Mouse (Mus musculus) kidney, embryonic 14.5 days (tissue): Measurements from ENCODE around the gene Naa11. TPM values are rescaled to one million over a fixed set of nuclear protein-coding genes. Genes with fewer than 3 reads are reported as not detected.

Source experiments
- ATAC-seq: fragments of 200-750 bp; cut with Nextera tagmentation; 2 replicates; pipeline ENCODE4 v1.8.0; 2017; ENCODE audit warnings: moderate number of reproducible peaks, mild to moderate bottlenecking, moderate TSS enrichment, moderate library complexity; ENCODE audit not compliant: low FRiP score, low TSS enrichment
- H3K27ac ChIP-seq: fragments of 300-500 bp; sonication (generic); 2 replicates; pipeline ENCODE4 v1.5.1; 2014; ENCODE audit warnings: low read depth, mild to moderate bottlenecking, low read length, moderate library complexity, mixed read lengths
- H3K27me3 ChIP-seq: fragments of 300-500 bp; sonication (generic); 2 replicates; pipeline ENCODE4 v1.6.1; 2014; ENCODE audit warnings: mild to moderate bottlenecking, low read length; ENCODE audit not compliant: control insufficient read depth, insufficient read depth
- H3K36me3 ChIP-seq: fragments of 300-500 bp; sonication (generic); 2 replicates; pipeline ENCODE4 v1.6.1; 2014; ENCODE audit warnings: low read length, mixed read lengths; ENCODE audit not compliant: control insufficient read depth, insufficient read depth
- H3K4me1 ChIP-seq: fragments of 300-500 bp; sonication (generic); 2 replicates; pipeline ENCODE4 v1.6.1; 2014; ENCODE audit warnings: low read length, mixed read lengths; ENCODE audit not compliant: control insufficient read depth, insufficient read depth
- H3K4me2 ChIP-seq: fragments of 300-500 bp; sonication (generic); replicated peaks from 2 replicates; pipeline ENCODE4 v1.6.1; 2014; ENCODE audit warnings: low read depth, mild to moderate bottlenecking, low read length
- H3K4me3 ChIP-seq: fragments of 300-500 bp; sonication (generic); 2 replicates; pipeline ENCODE4 v1.5.1; 2014; ENCODE audit warnings: mild to moderate bottlenecking, low read length
- H3K9ac ChIP-seq: fragments of 300-500 bp; sonication (generic); 2 replicates; pipeline ENCODE4 v1.6.1; 2014; ENCODE audit warnings: low read depth, mild to moderate bottlenecking, low read length, moderate library complexity
- H3K9me3 ChIP-seq: fragments of 300-500 bp; sonication (generic); 2 replicates; pipeline ENCODE4 v1.6.1; 2016; ENCODE audit warnings: low read length; ENCODE audit not compliant: control insufficient read depth
- whole genome bisulfite sequencing: fragments of 180-500 bp; shearing (Covaris S2); extraction: QIAGEN DNeasy Blood & Tissue Kit; methylation state at CpG from one replicate; pipeline ENCODE4 v1.1.7; 2014; 5-methylcytosine and 5-hydroxymethylcytosine counted together
- polyA plus RNA-seq: library from polyadenylated mRNA; unstranded; fragments of >200 nt; fragmentation: Nextera tagmentation; extraction: Ambion mirVana; gene quantifications from 2 replicates; pipeline ENCODE4 v1.2.1, GENCODE M21; 2014

Gene Naa11
- polyA plus RNA-seq, 1 experiment from 2014 or later: not detected

- Histone ChIP-seq H3K4me1 (no peaks in the 10 kb centered on the region), H3K9me3 (no peaks in the 10 kb centered on the region), H3K36me3 (no peaks in the 10 kb centered on the region), H3K27ac (no peak overlapping the region), H3K4me2 (no peak overlapping the region), H3K27me3 (no peaks in the 10 kb centered on the region), H3K9ac (no peak overlapping the region), H3K4me3 (no peak overlapping the region)
- WGBS: 68% methylated on average over 4 of the region's 4 CpGs
- no peak for ATAC-seq
These were observed 33.1 kb downstream of the Naa11 start for GRCm38 (mm10) chr5:97359104-97359503.

- Histone ChIP-seq H3K4me3 (no peak overlapping the region), H3K36me3 (no peaks in the 10 kb centered on the region), H3K27me3 (no peaks in the 10 kb centered on the region), H3K9ac (no peak overlapping the region), H3K4me1 (no peaks in the 10 kb centered on the region), H3K27ac (no peak overlapping the region), H3K9me3 (no peaks in the 10 kb centered on the region), H3K4me2 (no peak overlapping the region)
- ATAC-seq: no peak
- WGBS: 56% methylated on average over 2 of the region's 2 CpGs
These were observed 36.0 kb downstream of the Naa11 start for GRCm38 (mm10) chr5:97356135-97356534.

- no peaks in the 10 kb centered on the region for H3K4me1 ChIP-seq
- ATAC-seq: no peak
These were observed 37.0 kb downstream of the Naa11 start for GRCm38 (mm10) chr5:97355152-97355551.

GRCm38 (mm10) chr5:97348760-97349159 lies 43.4 kb downstream of the Naa11 start:
- H3K36me3 ChIP-seq: no peaks in the 10 kb centered on the region
- no peaks in the 10 kb centered on the region for H3K27me3 ChIP-seq
- peak; percentile 43; the same call in 1 of the 2 replicates for ATAC-seq
- no peak overlapping the region for H3K9ac ChIP-seq
- H3K27ac ChIP-seq: no peak overlapping the region
- H3K4me1 ChIP-seq: peaks cover 6% of the 10 kb centered on the region; the same call in 1 of the 2 replicates
- H3K4me3 ChIP-seq: no peak overlapping the region
- no peak overlapping the region for H3K4me2 ChIP-seq
- H3K9me3 ChIP-seq: no peaks in the 10 kb centered on the region
- 64% methylated on average over 2 of the region's 2 CpGs for WGBS

More at GRCm38 (mm10) chr5:97355152-97355551, 37.0 kb downstream of the Naa11 start:
- Histone ChIP-seq H3K36me3 (no peaks in the 10 kb centered on the region), H3K9ac (no peak overlapping the region), H3K27me3 (no peaks in the 10 kb centered on the region), H3K27ac (no peak overlapping the region), H3K4me3 (no peak overlapping the region), H3K9me3 (no peaks in the 10 kb centered on the region), H3K4me2 (no peak overlapping the region)
- WGBS: 95% methylated on average over 2 of the region's 2 CpGs

- no peaks in the 10 kb centered on the region for H3K9me3 ChIP-seq
- H3K27ac ChIP-seq: no peak overlapping the region
- no peak overlapping the region for H3K9ac ChIP-seq
- H3K4me1 ChIP-seq: peaks cover 6% of the 10 kb centered on the region; the same call in 1 of the 2 replicates
- H3K4me3 ChIP-seq: no peak overlapping the region
- no peak for ATAC-seq
- WGBS: 67% methylated on average over 8 of the region's 8 CpGs
- H3K27me3 ChIP-seq: no peaks in the 10 kb centered on the region
- H3K4me2 ChIP-seq: no peak overlapping the region
- no peaks in the 10 kb centered on the region for H3K36me3 ChIP-seq
These were observed 43.9 kb downstream of the Naa11 start for GRCm38 (mm10) chr5:97348310-97348709.

GRCm38 (mm10) chr5:97345732-97346253 lies 46.4 kb downstream of the Naa11 start:
- Histone ChIP-seq H3K9ac (no peak overlapping the region), H3K9me3 (no peaks in the 10 kb centered on the region), H3K4me2 (no peak overlapping the region), H3K27ac (no peak overlapping the region), H3K4me3 (no peak overlapping the region), H3K4me1 (peaks cover 6% of the 10 kb centered on the region; the same call in 1 of the 2 replicates), H3K27me3 (no peaks in the 10 kb centered on the region), H3K36me3 (no peaks in the 10 kb centered on the region)
- no peak for ATAC-seq
- 92% methylated on average over 10 of the region's 10 CpGs for WGBS

- H3K36me3 ChIP-seq: no peaks in the 10 kb centered on the region
- no peak for ATAC-seq
- no peak overlapping the region for H3K27ac ChIP-seq
- no peaks in the 10 kb centered on the region for H3K27me3 ChIP-seq
- H3K4me1 ChIP-seq: peaks cover 6% of the 10 kb centered on the region; the same call in 1 of the 2 replicates
- H3K4me2 ChIP-seq: no peak overlapping the region
- no peak overlapping the region for H3K4me3 ChIP-seq
- H3K9ac ChIP-seq: no peak overlapping the region
- no peaks in the 10 kb centered on the region for H3K9me3 ChIP-seq
These were observed 47.0 kb downstream of the Naa11 start for GRCm38 (mm10) chr5:97345129-97345528.

- Histone ChIP-seq H3K4me1 (peaks cover 6% of the 10 kb centered on the region; the same call in 1 of the 2 replicates), H3K27me3 (no peaks in the 10 kb centered on the region), H3K9me3 (no peaks in the 10 kb centered on the region), H3K9ac (no peak overlapping the region), H3K27ac (no peak overlapping the region), H3K4me2 (no peak overlapping the region), H3K36me3 (no peaks in the 10 kb centered on the region), H3K4me3 (no peak overlapping the region)
- WGBS: 85% methylated on average over 3 of the region's 3 CpGs
- ATAC-seq: no peak
These were observed 48.0 kb downstream of the Naa11 start for GRCm38 (mm10) chr5:97344144-97344543.

- no peaks in the 10 kb centered on the region for H3K4me1 ChIP-seq
- H3K36me3 ChIP-seq: no peaks in the 10 kb centered on the region
- no peak overlapping the region for H3K4me2 ChIP-seq
- no peak overlapping the region for H3K9ac ChIP-seq
- 66% methylated on average over 3 of the region's 3 CpGs for WGBS
- ATAC-seq: no peak
- no peaks in the 10 kb centered on the region for H3K9me3 ChIP-seq
- no peaks in the 10 kb centered on the region for H3K27me3 ChIP-seq
- no peak overlapping the region for H3K4me3 ChIP-seq
- no peak overlapping the region for H3K27ac ChIP-seq
These were observed 57.4 kb downstream of the Naa11 start for GRCm38 (mm10) chr5:97334794-97335193.
